Mouse (Mus musculus) liver, postnatal 0 days (tissue): Measurements from ENCODE around the gene Ttc26. TPM values are rescaled to one million over a fixed set of nuclear protein-coding genes. Genes with fewer than 3 reads are reported as not detected.
A peak's percentile ranks its signal among the peaks of the same experiment; 100 is the strongest.

Experiments
- ATAC-seq: fragments of 200-750 bp; cut with Nextera tagmentation; 2 replicates; pipeline ENCODE4 v1.8.0; 2017; ENCODE audit warnings: mild to moderate bottlenecking, moderate library complexity
- DNase-seq: peaks from one replicate; pipeline ENCODE4 v3.0.0-alpha.2; 2016
- H3K27ac ChIP-seq: fragments of 300-500 bp; sonication (generic); 2 replicates; pipeline ENCODE4 v1.5.1; 2014; ENCODE audit warnings: antibody characterized with exemption, moderate library complexity, mild to moderate bottlenecking, low read depth
- H3K27me3 ChIP-seq: fragments of 300-500 bp; sonication (generic); 2 replicates; pipeline ENCODE4 v1.6.1; 2014; ENCODE audit warnings: low read length, control low read depth, mixed read lengths; ENCODE audit not compliant: insufficient read depth
- H3K36me3 ChIP-seq: fragments of 300-500 bp; sonication (generic); replicated peaks from 2 replicates; pipeline ENCODE4 v1.6.1; 2014; ENCODE audit warnings: mild to moderate bottlenecking, control low read depth, low read length, moderate library complexity, mixed read lengths; ENCODE audit not compliant: insufficient read depth
- H3K4me1 ChIP-seq: fragments of 300-500 bp; sonication (generic); 2 replicates; pipeline ENCODE4 v1.6.1; 2014; ENCODE audit warnings: antibody characterized with exemption, mild to moderate bottlenecking, control low read depth; ENCODE audit not compliant: insufficient read depth
- H3K4me2 ChIP-seq: fragments of 300-500 bp; sonication (generic); 2 replicates; pipeline ENCODE4 v1.6.1; 2014; ENCODE audit warnings: low read depth, mild to moderate bottlenecking, low read length, moderate library complexity, mixed read lengths
- H3K4me3 ChIP-seq: fragments of 300-500 bp; sonication (generic); 2 replicates; pipeline ENCODE4 v1.5.1; 2014; ENCODE audit warnings: low read depth, low read length
- H3K9ac ChIP-seq: fragments of 300-500 bp; sonication (generic); replicated peaks from 2 replicates; pipeline ENCODE4 v1.6.1; 2014; ENCODE audit warnings: mild to moderate bottlenecking, moderate library complexity
- H3K9me3 ChIP-seq: fragments of 300-500 bp; sonication (generic); 2 replicates; pipeline ENCODE4 v1.6.1; 2016; ENCODE audit warnings: mild to moderate bottlenecking, control low read depth, low read length, mixed read lengths
- CTCF ChIP-seq: sonication (generic); IDR thresholded peaks from 2 replicates; pipeline ENCODE4 v1.5.1; 2016; ENCODE audit warnings: antibody characterized with exemption, low read depth
- EP300 ChIP-seq: IDR thresholded peaks from 2 replicates; pipeline ENCODE4 v1.6.1; 2016; ENCODE audit warnings: antibody characterized with exemption, low read depth, mild to moderate bottlenecking
- WGBS: fragments of 180-500 bp; shearing (Covaris S2); extraction: QIAGEN DNeasy Blood & Tissue Kit; methylation state at CpG from one replicate; pipeline ENCODE4 v1.1.7; 2014; ENCODE audit not compliant: insufficient replicate concordance; 5-methylcytosine and 5-hydroxymethylcytosine counted together
- polyA plus RNA-seq: library from polyadenylated mRNA; unstranded; fragments of >200 nt; fragmentation: Nextera tagmentation; extraction: Ambion mirVana; gene quantifications from 2 replicates; pipeline ENCODE4 v1.2.1, GENCODE M21; 2015

Ttc26 gene
- polyA plus RNA-seq, 1 experiment from 2014 or later = 0.16 TPM

DNA sequence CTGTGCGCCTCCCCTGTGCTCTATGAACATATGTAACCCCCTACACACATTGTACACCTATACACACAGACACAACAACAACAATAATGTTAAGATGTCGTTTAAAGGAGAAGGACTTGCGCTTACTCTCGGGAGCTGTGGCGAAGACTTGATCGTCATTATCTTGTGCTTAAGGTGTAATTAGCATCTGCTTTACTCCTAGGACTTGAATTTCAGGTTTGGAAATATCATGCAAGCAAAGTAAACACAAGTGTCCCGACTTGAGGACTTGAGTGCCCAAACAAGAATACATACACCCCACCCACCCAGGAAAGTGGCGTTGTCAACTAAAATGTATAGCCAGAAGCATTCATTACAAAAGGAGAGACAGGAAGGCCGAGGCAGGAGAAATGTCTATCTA, 31.5 kb upstream of the Ttc26 start:
- H3K4me2 ChIP-seq = peak overlapping the region; percentile 60
- no peak overlapping the region for H3K9ac ChIP-seq
- DNase-seq (no peak), ATAC-seq (no peak)
- no peak for TF ChIP-seq EP300
- no peak for TF ChIP-seq CTCF
- peaks cover 20% of the 10 kb centered on the region for H3K36me3 ChIP-seq
- 78% methylated on average over 9 of the region's 9 CpGs for WGBS
- H3K4me3 ChIP-seq = no peak overlapping the region
- H3K4me1 ChIP-seq = peaks cover 43% of the 10 kb centered on the region
- H3K9me3 ChIP-seq = no peaks in the 10 kb centered on the region
- H3K27me3 ChIP-seq = no peaks in the 10 kb centered on the region
- no peak overlapping the region for H3K27ac ChIP-seq

DNA sequence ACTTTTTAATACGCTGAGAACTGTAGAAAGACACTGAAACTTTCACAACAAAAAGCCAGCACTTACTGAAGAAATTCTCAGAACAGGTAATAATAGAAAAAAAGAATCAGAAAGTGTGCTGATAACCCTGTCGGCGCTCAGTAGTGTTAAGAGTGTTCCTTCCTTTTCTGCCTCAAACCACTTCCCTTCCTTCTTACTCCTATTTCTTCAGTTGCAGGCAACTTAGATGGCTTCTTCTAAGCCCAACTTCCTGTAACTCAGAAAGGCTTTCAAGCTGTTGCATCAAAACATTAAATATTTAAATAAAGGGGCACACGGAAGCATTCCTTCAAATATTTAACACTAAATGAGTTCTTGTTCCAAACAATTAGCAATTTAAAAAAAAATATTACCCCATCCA, 29.3 kb upstream of the Ttc26 start:
- TF ChIP-seq CTCF (no peak), EP300 (no peak)
- peak overlapping the region; percentile 90 for H3K9ac ChIP-seq
- 22% methylated on average over 4 of the region's 4 CpGs for WGBS
- H3K4me3 ChIP-seq = peak overlapping the region; percentile 75
- H3K4me2 ChIP-seq = peak overlapping the region; percentile 75
- H3K36me3 ChIP-seq = peaks cover 17% of the 10 kb centered on the region
- no peaks in the 10 kb centered on the region for H3K27me3 ChIP-seq
- H3K9me3 ChIP-seq = no peaks in the 10 kb centered on the region
- DNase-seq (no peak), ATAC-seq (no peak)
- H3K4me1 ChIP-seq = peaks cover 42% of the 10 kb centered on the region
- no peak overlapping the region for H3K27ac ChIP-seq

DNA sequence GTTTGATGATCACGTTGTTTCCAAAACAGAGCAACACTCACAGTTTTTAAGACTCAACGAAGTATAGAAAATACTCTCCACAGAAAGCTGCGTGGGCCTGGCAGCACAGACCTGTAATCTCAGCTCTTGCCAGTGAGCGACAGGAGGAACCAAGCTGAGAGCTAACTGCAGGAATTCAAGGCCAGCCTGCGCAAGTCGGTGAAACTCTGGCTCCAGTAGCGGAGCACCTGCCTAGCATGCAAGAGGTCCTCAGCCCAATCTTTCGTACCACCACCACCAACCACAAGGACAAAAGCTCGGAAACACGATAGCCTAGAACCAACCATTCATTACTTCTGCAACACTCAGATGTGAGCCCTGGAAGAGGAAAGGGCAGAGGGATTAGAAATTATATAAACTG, 28.8 kb upstream of the Ttc26 start:
- H3K27ac ChIP-seq = peak overlapping the region; percentile 90
- peaks cover 42% of the 10 kb centered on the region for H3K4me1 ChIP-seq
- H3K36me3 ChIP-seq = peaks cover 17% of the 10 kb centered on the region
- TF ChIP-seq EP300 = no peak
- no peak for TF ChIP-seq CTCF
- H3K4me2 ChIP-seq = peak overlapping the region; percentile 75
- ATAC-seq (no peak), DNase-seq (peak; percentile 50)
- no peaks in the 10 kb centered on the region for H3K9me3 ChIP-seq
- WGBS = 7% methylated on average over 10 of the region's 10 CpGs
- peak overlapping the region; percentile 90 for H3K9ac ChIP-seq
- no peaks in the 10 kb centered on the region for H3K27me3 ChIP-seq
- H3K4me3 ChIP-seq = peak overlapping the region; percentile 75

DNA sequence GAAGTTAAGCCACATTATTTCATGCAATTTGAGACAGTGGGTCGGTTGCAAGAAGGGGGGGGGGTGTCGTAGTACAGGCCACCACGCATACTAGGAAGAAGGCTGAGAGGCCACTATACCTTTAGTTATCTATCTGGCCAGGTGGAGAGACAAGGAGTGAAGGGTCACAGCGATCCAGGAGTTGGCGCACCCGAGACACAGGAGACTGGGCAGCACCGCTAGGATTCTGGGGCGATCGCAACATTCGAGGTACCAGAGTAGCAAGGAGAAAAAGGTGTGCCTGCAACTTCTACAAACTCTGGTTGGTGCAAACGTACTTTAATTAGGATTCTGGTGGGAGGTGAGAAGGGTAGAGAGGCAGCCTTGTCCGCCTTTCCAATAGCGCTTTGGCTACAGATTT, 28.1 kb upstream of the Ttc26 start:
- Histone ChIP-seq H3K36me3 (peaks cover 17% of the 10 kb centered on the region), H3K4me2 (peak overlapping the region; percentile 75), H3K4me1 (peaks cover 41% of the 10 kb centered on the region), H3K27ac (peak overlapping the region; percentile 90), H3K4me3 (peak overlapping the region; percentile 75), H3K27me3 (no peaks in the 10 kb centered on the region), H3K9me3 (no peaks in the 10 kb centered on the region), H3K9ac (peak overlapping the region; percentile 90)
- TF ChIP-seq EP300 (no peak), CTCF (no peak)
- DNase-seq (no peak), ATAC-seq (no peak)
- 9% methylated on average over 13 of the region's 13 CpGs for WGBS

DNA sequence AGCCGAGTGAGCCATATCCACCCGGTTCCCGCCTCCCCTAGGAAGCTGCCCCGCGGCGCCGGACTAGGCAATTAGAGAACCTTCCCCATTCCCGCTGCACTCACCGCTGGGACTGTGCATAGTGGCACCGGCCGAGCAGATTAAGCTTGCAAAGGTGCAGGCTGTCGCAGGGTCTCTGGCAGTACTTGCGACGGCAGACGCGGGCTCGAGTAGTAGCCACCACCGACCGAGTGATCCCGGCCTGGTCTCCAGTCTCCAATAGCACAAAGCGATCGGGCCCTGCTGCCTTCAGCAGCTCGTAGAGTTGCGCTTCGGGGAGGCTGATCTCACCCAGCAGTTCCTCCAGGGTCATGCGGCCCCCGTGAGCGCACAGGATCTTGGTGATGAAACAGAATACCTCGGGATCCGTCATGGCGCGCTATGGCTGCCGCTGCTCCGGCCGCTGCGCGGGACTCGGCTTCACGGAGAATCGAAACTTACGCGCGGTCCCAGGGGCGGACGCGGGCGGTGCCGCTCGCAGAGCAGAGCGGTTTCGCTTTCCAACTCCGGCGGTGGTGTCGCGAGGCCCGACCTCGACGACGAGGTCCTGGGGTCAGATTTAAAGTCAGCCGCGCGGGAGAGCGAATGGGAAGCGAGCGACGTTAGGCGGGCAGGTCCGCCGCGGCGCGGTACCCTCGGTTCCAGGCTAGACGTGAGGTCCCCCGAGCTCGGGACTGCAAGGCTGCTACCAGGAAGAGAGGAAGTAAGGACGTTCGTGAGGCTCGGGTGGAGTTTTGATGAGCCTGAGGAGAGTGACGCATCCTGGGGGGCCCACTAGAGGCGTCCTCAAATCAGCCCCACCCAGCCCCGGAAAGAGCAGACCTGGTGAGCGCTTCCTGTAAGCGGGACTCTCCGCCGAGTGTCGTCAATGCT, 27.2 kb upstream of the Ttc26 start, which contains the start of gene Zc3hav1:
Zc3hav1 (minus strand) TSS at position 793 of the 912 bp plus-strand sequence.
- peak within 1 kb of the TSS; percentile 75 for H3K4me2 ChIP-seq
- H3K27ac ChIP-seq = peak within 1 kb of the TSS; percentile 90
- peak within 1 kb of the TSS; percentile 75 for H3K4me3 ChIP-seq
- peak within 1 kb of the TSS; percentile 90 for H3K9ac ChIP-seq
- peaks cover 37% of the 10 kb centered on the region for H3K4me1 ChIP-seq
- TF ChIP-seq EP300 = no peak
- TF ChIP-seq CTCF = peak; percentile 29
- no peaks in the 10 kb centered on the region for H3K27me3 ChIP-seq
- H3K9me3 ChIP-seq = no peaks in the 10 kb centered on the region
- under 1% methylated on average over 87 of the region's 87 CpGs for WGBS
- DNase-seq (peak; percentile 91), ATAC-seq (peak; percentile 92)
- peaks cover 17% of the 10 kb centered on the region for H3K36me3 ChIP-seq

DNA sequence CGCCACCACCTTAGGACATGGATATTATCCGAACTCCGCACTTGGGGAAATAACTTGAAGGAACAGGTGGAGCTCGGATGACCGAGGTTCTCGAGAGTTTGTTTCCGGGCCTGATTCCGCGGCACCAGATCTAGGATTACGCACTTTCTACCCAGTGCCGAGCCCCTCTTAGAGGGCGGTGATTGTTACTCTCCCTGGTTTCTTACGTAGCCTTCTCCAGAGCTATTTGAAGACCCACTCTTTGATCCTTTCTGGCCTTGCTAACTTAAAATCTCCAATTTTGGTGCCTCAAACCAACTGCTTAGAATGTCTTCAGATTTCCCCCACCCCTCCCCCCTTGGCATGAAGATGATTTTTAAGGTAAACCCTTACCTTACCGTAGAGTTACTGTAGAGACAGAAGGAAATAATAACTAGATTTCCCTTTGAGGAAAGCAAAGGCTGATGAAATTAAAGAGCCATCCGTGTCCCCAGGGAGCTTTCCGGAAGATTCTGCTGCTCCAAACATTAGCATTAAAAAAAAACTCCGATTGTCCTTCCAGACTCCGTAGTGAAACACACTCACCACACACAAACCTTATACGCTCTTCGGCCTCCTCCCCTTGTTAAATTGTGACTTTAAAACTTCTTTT, 26.4 kb upstream of the Ttc26 start:
- peak; percentile 26 for ATAC-seq
- Histone ChIP-seq H3K4me3 (peak overlapping the region; percentile 75), H3K27me3 (no peaks in the 10 kb centered on the region), H3K36me3 (peaks cover 12% of the 10 kb centered on the region), H3K9ac (peak overlapping the region; percentile 90), H3K27ac (peak overlapping the region; percentile 90), H3K4me1 (peaks cover 29% of the 10 kb centered on the region), H3K9me3 (no peaks in the 10 kb centered on the region), H3K4me2 (peak overlapping the region; percentile 75)
- no peak for DNase-seq
- WGBS = 3% methylated on average over 20 of the region's 20 CpGs
- TF ChIP-seq EP300 (0 out of 2 replicates have a peak, but pooled peaks have one; percentile 6), CTCF (no peak)
